Mouse (Mus musculus) ovary, postnatal 10 days (tissue): ENCODE data around the gene Bcr.

Experiments
- DNase-seq: peaks from one replicate; pipeline ENCODE4 v3.0.0; 2022; ENCODE audit warnings: low spot score

The Bcr gene

DNA sequence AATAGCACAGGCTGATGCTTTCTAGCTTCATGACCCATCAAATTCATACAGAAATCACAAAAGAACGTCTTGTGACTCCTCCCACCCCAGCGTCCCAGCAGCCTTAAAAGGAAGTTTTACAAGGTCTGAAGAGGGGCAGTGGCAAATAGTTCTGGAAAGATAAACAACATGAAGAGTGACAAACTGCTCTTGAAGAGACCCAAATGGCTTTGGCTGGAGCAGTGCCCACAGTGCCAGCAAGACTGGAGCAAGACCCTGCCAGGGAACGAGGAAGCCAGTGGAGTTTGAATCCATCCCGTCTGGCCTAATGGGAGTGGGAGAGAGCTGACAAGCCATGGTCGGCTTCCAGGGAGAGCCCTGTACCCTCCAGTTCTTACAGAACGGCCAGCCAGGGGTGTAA, 126.2 kb downstream of the Bcr start:
- no peak for DNase-seq

- DNase-seq: no peak
Measured at GRCm38 (mm10) chr10:75187366-75188056, 127.1 kb downstream of the Bcr start.

- DNase-seq: no peak
Measured at GRCm38 (mm10) chr10:75191647-75192046, 131.3 kb downstream of the Bcr start.

DNA sequence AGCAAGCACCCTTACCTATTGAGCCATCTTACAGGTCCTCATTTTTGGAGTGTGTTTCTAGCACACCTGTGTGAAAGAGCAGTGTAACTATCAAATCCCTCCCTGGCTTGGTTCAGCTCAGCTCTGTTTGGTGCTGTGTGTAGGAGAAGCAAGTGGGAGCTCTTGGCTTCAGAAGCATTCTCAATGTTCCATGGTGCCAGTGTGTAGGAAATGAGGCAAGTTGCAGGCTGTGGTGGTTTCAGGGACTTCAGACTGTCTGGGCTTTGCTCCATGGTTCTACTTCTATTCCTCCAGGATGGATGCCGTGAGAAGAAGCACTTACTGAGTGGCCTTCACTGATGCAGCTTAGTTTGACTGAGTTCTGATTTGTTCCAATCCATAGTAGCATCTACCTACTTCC, 137.4 kb downstream of the Bcr start:
- no peak for DNase-seq

- DNase-seq: no peak
Measured at GRCm38 (mm10) chr10:75200733-75201132, 140.3 kb downstream of the Bcr start.

DNA sequence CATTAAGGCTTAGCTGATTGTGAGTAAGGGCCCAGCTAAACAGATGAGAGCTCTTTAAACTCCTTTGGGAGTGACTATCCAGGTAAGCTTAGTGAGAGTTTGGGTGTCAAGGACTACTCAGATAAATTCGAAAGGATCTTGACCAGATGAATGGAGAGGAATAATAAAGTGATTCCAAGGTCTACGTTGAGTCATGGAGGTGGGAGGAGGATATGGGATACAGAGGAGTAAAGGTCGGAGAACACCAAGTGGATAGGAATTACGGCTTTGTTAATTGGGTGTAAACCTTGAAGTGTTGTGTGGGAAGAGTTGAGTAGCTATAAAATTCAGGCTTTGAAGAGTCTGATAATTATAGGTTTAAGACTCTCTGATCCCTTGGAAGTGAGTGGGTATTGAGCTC, 145.8 kb downstream of the Bcr start:
- DNase-seq: no peak

- no peak for DNase-seq
Measured at GRCm38 (mm10) chr10:75210841-75211240, 150.4 kb downstream of the Bcr start.

GRCm38 (mm10) chr10:75211807-75212645, 151.6 kb downstream of the Bcr start, which contains the start of gene Specc1l:
Gene Specc1l, plus strand, starts transcription at chr10:75212073.
- DNase-seq: peak; percentile 91

GRCm38 (mm10) chr10:75212981-75213380, 152.6 kb downstream of the Bcr start:
- no peak for DNase-seq

DNA sequence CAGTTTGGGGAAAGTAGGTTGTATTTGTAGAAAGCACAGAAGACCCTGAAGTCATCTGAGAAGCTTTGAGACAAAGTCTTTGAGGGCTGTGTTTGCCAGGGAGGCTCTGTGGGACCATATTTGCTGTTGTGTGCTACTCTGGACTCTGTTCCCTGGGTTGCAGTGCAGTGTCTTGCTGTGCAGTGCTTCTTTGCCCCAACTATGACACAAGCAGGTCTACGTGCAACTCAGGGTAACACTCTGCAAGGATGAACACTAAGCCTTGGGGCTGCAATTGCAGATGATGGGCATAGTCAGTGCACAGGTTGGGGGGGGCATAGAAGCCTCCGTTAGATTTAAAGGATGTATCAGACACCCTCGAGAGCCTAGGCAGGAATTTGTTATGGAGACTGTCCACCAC, 160.3 kb downstream of the Bcr start:
- DNase-seq: no peak

GRCm38 (mm10) chr10:75221936-75222610, 161.7 kb downstream of the Bcr start:
- DNase-seq: no peak

DNA sequence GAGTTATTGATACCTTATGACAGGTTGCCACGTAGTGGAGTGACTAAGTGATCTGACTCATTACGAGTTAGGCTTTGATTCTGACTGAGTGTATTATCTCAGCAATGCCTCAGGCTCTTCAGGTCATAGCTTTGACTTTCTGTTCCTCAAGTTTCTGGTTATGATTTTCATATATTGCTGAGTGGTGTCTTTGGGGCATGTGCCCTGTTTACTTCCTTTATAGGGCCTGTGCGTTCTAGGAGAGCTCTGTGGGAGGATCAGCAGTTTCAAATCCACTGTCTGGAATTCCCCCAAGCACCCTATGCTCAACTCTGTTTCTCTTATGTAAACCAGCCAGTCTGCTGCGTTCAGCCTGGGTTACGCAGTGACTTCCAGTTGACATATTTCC, 162.2 kb downstream of the Bcr start:
- no peak for DNase-seq

- DNase-seq: no peak
Measured at GRCm38 (mm10) chr10:75224154-75224553, 163.8 kb downstream of the Bcr start.

DNA sequence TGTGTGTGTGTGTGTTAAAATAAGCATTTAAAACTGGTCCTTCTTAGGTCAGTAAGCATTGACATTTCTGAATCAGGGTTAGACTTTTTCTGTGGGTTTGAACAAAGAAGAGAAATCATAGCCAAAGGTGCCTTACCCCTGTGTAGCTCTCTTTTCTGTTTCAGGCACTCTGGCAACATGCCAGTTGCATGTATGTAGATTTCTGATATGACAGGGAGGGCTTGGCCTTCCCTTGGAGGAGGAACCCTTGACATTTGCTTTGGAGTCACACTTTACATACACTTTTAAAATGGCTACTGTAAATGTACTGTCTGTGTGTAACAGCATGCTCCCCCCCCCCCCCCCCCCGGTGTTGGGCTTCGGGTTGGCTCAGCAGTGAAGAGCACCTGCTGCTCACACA, 164.2 kb downstream of the Bcr start:
- DNase-seq: no peak

DNA sequence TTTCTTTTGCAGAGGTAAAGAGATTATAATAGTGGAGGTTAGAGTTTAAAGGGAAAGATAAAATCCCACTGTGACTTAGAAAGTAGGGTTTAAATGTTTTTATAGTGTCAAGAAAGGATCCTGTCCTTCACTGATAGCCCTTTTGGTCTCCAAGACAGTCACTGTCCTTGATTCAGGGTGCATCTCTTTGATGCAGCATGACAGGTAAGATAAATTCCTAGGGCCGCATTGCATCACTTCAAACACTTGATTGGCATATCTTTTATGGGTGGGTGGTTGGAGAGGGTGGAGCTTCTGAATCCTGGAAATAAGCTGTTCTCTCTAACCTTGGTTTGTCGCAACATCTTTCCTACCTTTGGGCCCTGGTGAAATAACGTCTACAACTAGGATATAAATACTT, 167.0 kb downstream of the Bcr start:
- DNase-seq: no peak

- DNase-seq: no peak
Measured at GRCm38 (mm10) chr10:75230572-75230971, 170.2 kb downstream of the Bcr start.

DNA sequence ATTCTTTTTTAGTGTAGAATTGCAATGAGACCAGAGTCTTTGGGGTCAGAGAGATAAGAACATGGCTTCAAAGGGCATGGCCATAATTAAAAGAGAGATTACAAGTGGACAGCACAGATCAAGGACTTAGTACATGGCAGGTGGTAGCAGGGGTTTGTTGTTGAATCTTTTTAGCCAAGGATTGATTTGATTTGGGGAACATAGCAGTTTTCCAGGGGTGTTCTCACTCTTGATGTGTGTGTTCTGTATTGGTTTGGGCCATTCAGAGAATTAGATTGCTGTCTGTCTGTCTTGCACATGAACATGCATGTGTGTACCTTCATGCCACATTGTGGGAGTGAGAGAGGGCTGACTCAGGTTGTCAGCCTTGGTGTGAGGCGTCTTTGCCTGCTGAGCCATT, 171.5 kb downstream of the Bcr start:
- DNase-seq: no peak

DNA sequence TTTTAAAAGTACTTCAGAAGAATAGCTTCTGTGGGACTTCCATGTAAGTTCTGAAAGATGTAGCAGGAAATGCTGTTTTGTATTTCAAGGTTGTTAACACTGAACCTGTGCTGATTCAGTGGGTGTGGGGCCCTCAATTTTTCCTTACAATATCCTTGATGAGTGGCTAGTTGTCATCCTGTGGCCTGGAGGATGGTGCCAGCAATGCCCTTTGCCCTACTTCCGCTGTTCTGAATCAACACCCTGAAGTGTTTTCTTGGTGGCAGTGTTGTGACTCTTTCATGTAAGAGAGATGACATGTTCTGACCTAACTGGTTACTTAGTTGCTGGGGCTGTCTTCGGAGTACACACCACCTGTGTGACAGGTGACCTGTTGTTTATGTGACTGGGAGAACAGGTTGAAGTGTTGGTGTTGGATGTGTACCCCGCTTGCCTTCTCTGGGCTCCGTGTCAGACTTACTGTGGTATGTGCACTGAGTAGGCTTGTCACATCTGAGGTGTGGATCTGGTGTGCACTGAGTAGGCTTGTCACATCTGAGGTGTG, 172.3 kb downstream of the Bcr start:
- DNase-seq: no peak

- no peak for DNase-seq
Measured at GRCm38 (mm10) chr10:75233489-75233888, 173.1 kb downstream of the Bcr start.
